Mouse (Mus musculus) MEL (cell line): ENCODE results near the gene Hexim2. TPM values are rescaled to one million over a fixed set of nuclear protein-coding genes. Genes with fewer than 3 reads are reported as not detected.

Source experiments
- DNase-seq: peaks from one replicate; pipeline ENCODE4 v3.0.0; 2011; ENCODE audit warnings: low read depth, low spot score
- H3K27ac ChIP-seq: 2 replicates; pipeline ENCODE4 v1.5.1; 2012; ENCODE audit warnings: low read depth, mild to moderate bottlenecking, control low read depth, low read length, moderate library complexity; ENCODE audit not compliant: control insufficient read depth
- H3K27me3 ChIP-seq, 2 experiments: fragments of 150-350 bp in 1 of 2; sonication (generic) in 1 of 2; 2 replicates each; pipeline ENCODE4 v1.6.1; 2012; ENCODE audit warnings: low read length in 2 of 2, mild to moderate bottlenecking in 2 of 2, improper control_type of control experiment in 1 of 2, moderate library complexity in 1 of 2; ENCODE audit not compliant: insufficient read depth in 2 of 2, control insufficient read depth in 1 of 2
- H3K36me3 ChIP-seq, 2 experiments: 2 replicates each; pipeline ENCODE4 v1.6.1; 2012 to 2014; ENCODE audit warnings: low read length in 2 of 2, improper control_type of control experiment in 1 of 2, inconsistent platforms in 1 of 2, mild to moderate bottlenecking in 1 of 2; ENCODE audit not compliant: insufficient read depth in 2 of 2, control insufficient read depth in 1 of 2
- H3K4me1 ChIP-seq, 2 experiments: fragments of 150-350 bp in 1 of 2; sonication (generic) in 1 of 2; 2 replicates each; pipeline ENCODE4 v1.6.1; 2012; ENCODE audit warnings: low read length in 2 of 2, improper control_type of control experiment in 1 of 2, mild to moderate bottlenecking in 1 of 2; ENCODE audit not compliant: insufficient read depth in 2 of 2, control insufficient read depth in 1 of 2
- H3K4me3 ChIP-seq, 2 experiments: fragments of 150-350 bp in 1 of 2; sonication (generic) in 1 of 2; 2 replicates each; pipeline ENCODE4 v1.5.1; 2012; ENCODE audit warnings: low read depth in 2 of 2, low read length in 2 of 2, mild to moderate bottlenecking in 2 of 2, moderate library complexity in 2 of 2, control low read depth in 1 of 2, improper control_type of control experiment in 1 of 2; ENCODE audit not compliant: control insufficient read depth in 1 of 2, insufficient read depth in 1 of 2
- H3K79me2 ChIP-seq: 2 replicates; pipeline ENCODE4 v1.6.1; 2012; ENCODE audit warnings: mild to moderate bottlenecking, low read length, moderate library complexity; ENCODE audit not compliant: control insufficient read depth, poor library complexity, insufficient read depth
- H3K9ac ChIP-seq: 2 replicates; pipeline ENCODE4 v1.6.1; 2012; ENCODE audit warnings: low read depth, mild to moderate bottlenecking, control low read depth, low read length, moderate library complexity; ENCODE audit not compliant: control insufficient read depth, poor library complexity, severe bottlenecking
- H3K9me3 ChIP-seq: fragments of 150-350 bp; sonication (generic); replicated peaks from 2 replicates; pipeline ENCODE4 v1.6.1; 2012; ENCODE audit warnings: mild to moderate bottlenecking, low read length, improper control_type of control experiment, moderate library complexity; ENCODE audit not compliant: insufficient read depth
- CTCF ChIP-seq, 3 experiments: IDR thresholded peaks in 2 of 3; conservative IDR thresholded peaks in 1 of 3; 2 replicates each; pipeline ENCODE4 v1.5.1; 2011 to 2012; ENCODE audit warnings: low read length in 3 of 3, low read depth in 2 of 3, mild to moderate bottlenecking in 2 of 3, improper control_type of control experiment in 1 of 3, inconsistent platforms in 1 of 3, mixed read lengths in 1 of 3, moderate library complexity in 1 of 3; ENCODE audit not compliant: control insufficient read depth in 1 of 3, insufficient read depth in 1 of 3, poor library complexity in 1 of 3, severe bottlenecking in 1 of 3
- HCFC1 ChIP-seq: IDR thresholded peaks from 2 replicates; pipeline ENCODE4 v1.6.1; 2012; ENCODE audit warnings: low read depth, mild to moderate bottlenecking, inconsistent platforms, low read length, improper control_type of control experiment, moderate library complexity
- KAT2A ChIP-seq: conservative IDR thresholded peaks from 2 replicates; pipeline ENCODE4 v1.6.1; 2012; ENCODE audit warnings: low read depth, low read length, improper control_type of control experiment, inconsistent platforms
- MAFK ChIP-seq: IDR thresholded peaks from 2 replicates; pipeline ENCODE4 v1.6.1; 2011; ENCODE audit warnings: low read depth, mild to moderate bottlenecking, low read length, improper control_type of control experiment, borderline replicate concordance
- MYB ChIP-seq: IDR thresholded peaks from 2 replicates; pipeline ENCODE4 v1.6.1; 2011; ENCODE audit warnings: mild to moderate bottlenecking, low read depth, low read length, improper control_type of control experiment
- MYC ChIP-seq: IDR thresholded peaks from 2 replicates; pipeline ENCODE4 v1.6.1; 2011; ENCODE audit warnings: low read depth, mild to moderate bottlenecking, low read length, improper control_type of control experiment, moderate library complexity
- NELFE ChIP-seq: IDR thresholded peaks from 2 replicates; pipeline ENCODE4 v1.6.1; 2011; ENCODE audit warnings: low read depth, low read length, improper control_type of control experiment
- NRF1 ChIP-seq: IDR thresholded peaks from 2 replicates; pipeline ENCODE4 v1.6.1; 2014; ENCODE audit warnings: low read depth, mild to moderate bottlenecking, inconsistent platforms, low read length, improper control_type of control experiment, moderate library complexity; ENCODE audit not compliant: poor library complexity, insufficient read depth, severe bottlenecking
- POLR2A ChIP-seq, 2 experiments: IDR thresholded peaks; 2 replicates each; pipeline ENCODE4 v1.6.1; 2011 to 2012; ENCODE audit warnings: low read length in 2 of 2, mild to moderate bottlenecking in 2 of 2, control low read depth in 1 of 2, improper control_type of control experiment in 1 of 2, low read depth in 1 of 2, moderate library complexity in 1 of 2; ENCODE audit not compliant: control insufficient read depth in 1 of 2, insufficient read depth in 1 of 2, poor library complexity in 1 of 2
- POLR2AphosphoS2 ChIP-seq: IDR thresholded peaks from 2 replicates; pipeline ENCODE4 v1.6.1; 2011; ENCODE audit warnings: low read length, improper control_type of control experiment
- POLR2AphosphoS5 ChIP-seq: IDR thresholded peaks from 2 replicates; pipeline ENCODE4 v1.6.1; 2012; ENCODE audit warnings: low read depth, borderline replicate concordance, mild to moderate bottlenecking, inconsistent platforms, low read length, moderate library complexity, mixed read lengths
- RAD21 ChIP-seq: IDR thresholded peaks from 2 replicates; pipeline ENCODE4 v1.6.1; 2011; ENCODE audit warnings: mild to moderate bottlenecking, low read depth, low read length, improper control_type of control experiment
- SIN3A ChIP-seq: IDR thresholded peaks from 2 replicates; pipeline ENCODE4 v1.6.1; 2012; ENCODE audit warnings: low read length, improper control_type of control experiment, inconsistent platforms
- TAL1 ChIP-seq: IDR thresholded peaks from 2 replicates; pipeline ENCODE4 v1.6.1; 2012; ENCODE audit warnings: mild to moderate bottlenecking, inconsistent platforms, low read length, moderate library complexity, mixed read lengths
- TBP ChIP-seq: IDR thresholded peaks from 2 replicates; pipeline ENCODE4 v1.8.0; 2011; ENCODE audit warnings: low read depth, low read length, improper control_type of control experiment
- USF2 ChIP-seq, 2 experiments: IDR thresholded peaks; 2 replicates each; pipeline ENCODE4 v1.6.1; 2011 to 2012; ENCODE audit warnings: improper control_type of control experiment in 2 of 2, low read length in 2 of 2, borderline replicate concordance in 1 of 2, inconsistent platforms in 1 of 2, low read depth in 1 of 2, mild to moderate bottlenecking in 1 of 2; ENCODE audit not compliant: insufficient read depth in 1 of 2
- ZC3H11A ChIP-seq: IDR thresholded peaks from 2 replicates; pipeline ENCODE4 v1.6.1; 2012; ENCODE audit warnings: low read depth, mild to moderate bottlenecking, inconsistent platforms, low read length, improper control_type of control experiment
- ZKSCAN1 ChIP-seq: IDR thresholded peaks from 2 replicates; pipeline ENCODE4 v1.6.1; 2012; ENCODE audit warnings: low read depth, mild to moderate bottlenecking, inconsistent platforms, low read length, improper control_type of control experiment, moderate library complexity
- ZNF384 ChIP-seq: IDR thresholded peaks from 2 replicates; pipeline ENCODE4 v1.6.1; 2012; ENCODE audit warnings: low read depth, mild to moderate bottlenecking, inconsistent platforms, low read length, improper control_type of control experiment
- polyA plus RNA-seq, 2 experiments: library from polyadenylated mRNA; stranded (reverse) in 1 of 2; unstranded in 1 of 2; fragments of >175 nt in 1 of 2; fragments of >200 nt in 1 of 2; gene quantifications; 2 replicates each; pipeline versions ENCODE4 v1.2.1 to v1.2.4; 2012; ENCODE audit warnings: low replicate concordance in 2 of 2, low read depth in 1 of 2; ENCODE audit not compliant: insufficient read length in 2 of 2, insufficient read depth in 1 of 2, missing spikeins in 1 of 2
- total RNA-seq: library from RNA; depleted of rRNA; stranded (reverse); fragments of 300-350 nt; gene quantifications from 2 replicates; pipeline ENCODE4 v1.2.3, GENCODE M21; 2012

Gene Hexim2
- total and polyA plus RNA-seq, 3 experiments, result 12.3 to 12.5 TPM; not detected in 1

DNA sequence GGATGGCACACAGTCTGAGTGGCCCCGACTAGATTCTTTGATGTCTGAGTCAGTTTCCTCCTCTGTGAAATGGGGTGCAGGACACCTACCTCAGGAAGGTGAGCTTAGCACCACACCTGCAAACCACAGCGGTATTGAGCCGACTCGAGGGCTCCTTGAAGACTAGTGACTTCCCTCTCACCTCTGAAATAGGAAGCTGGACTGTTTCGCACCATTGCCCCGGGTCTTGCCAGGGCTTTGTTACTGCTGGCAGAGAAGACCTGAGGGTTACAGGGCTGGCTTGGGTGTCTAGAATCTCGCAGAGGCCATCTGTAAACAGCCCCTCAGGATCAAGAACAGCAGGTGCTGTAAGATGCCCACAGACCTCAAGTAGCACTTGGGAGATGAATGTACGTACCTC, 31.9 kb upstream of the Hexim2 start:
- Histone ChIP-seq H3K4me1 (peaks cover 9 to 20% of the 10 kb centered on the region in 2 experiments), H3K79me2 (no peaks in the 10 kb centered on the region; the same call in 1 of the 2 replicates), H3K9ac (no peak overlapping the region), H3K9me3 (no peaks in the 10 kb centered on the region), H3K27me3 (no peaks in the 10 kb centered on the region), H3K36me3 (peaks cover 0 to 9% of the 10 kb centered on the region in 2 experiments; a peak in 2 of 4 replicates), H3K4me3 (no peak overlapping the region), H3K27ac (no peak overlapping the region)
- TF ChIP-seq NRF1, result no peak
- no peak for TF ChIP-seq POLR2AphosphoS2
- TF ChIP-seq TAL1, result no peak
- TF ChIP-seq CTCF (IDR thresholded peaks at IDR 0.05 in 2 of 3, conservative IDR thresholded peaks at IDR 0.05 in 1 of 3; ENCODE audit: control insufficient read depth in 1 of 3, insufficient read depth in 1 of 3, low read depth in 2 of 3, low read length in 3 of 3, poor library complexity in 1 of 3, severe bottlenecking in 1 of 3), result no peak
- TF ChIP-seq MAFK, result no peak
- no peak for TF ChIP-seq HCFC1
- TF ChIP-seq ZKSCAN1, result no peak
- TF ChIP-seq TBP, result no peak
- TF ChIP-seq KAT2A, result no peak
- no peak for TF ChIP-seq ZNF384
- TF ChIP-seq SIN3A, result no peak
- TF ChIP-seq MYB, result no peak
- TF ChIP-seq RAD21, result no peak
- no peak for TF ChIP-seq USF2 (IDR thresholded peaks at IDR 0.05; ENCODE audit: borderline replicate concordance in 1 of 2, insufficient read depth in 1 of 2, low read depth in 1 of 2, low read length in 2 of 2)
- TF ChIP-seq POLR2AphosphoS5, result no peak
- no peak for TF ChIP-seq MYC
- no peak for DNase-seq

DNA sequence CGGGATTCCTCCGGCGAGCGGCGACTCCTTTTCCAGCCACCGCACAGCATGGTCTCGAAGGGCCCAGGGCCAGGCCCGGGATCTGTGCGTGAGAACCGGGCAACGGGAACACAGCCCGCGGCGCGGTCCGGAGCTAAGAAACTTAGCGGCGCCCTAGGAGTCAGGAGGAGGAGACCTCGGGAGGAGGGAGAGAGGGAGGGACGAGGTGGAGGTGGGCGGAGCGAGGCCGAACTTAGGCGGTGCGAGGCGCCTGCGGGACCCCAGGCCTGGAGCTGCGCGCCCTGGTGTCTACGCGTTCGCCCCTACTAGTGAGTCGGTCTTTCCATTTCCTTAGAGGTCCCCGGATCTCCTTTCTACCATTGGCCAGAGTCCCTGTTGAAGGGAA, 30.8 kb upstream of the Hexim2 start, which contains the start of the genes Plcd3 and Acbd4:
Gene Plcd3 (minus strand): TSS at position 178 of the 385 bp plus-strand sequence.
Gene Acbd4 (plus strand): TSS at position 202 of the 385 bp plus-strand sequence.
- peak; percentile 92 for DNase-seq
- Histone ChIP-seq H3K4me1 (peaks cover 9 to 20% of the 10 kb centered on the region in 2 experiments), H3K36me3 (peaks cover 0 to 9% of the 10 kb centered on the region in 2 experiments; a peak in 2 of 4 replicates), H3K27ac (peak within 1 kb of the TSS; percentile 39), H3K79me2 (no peaks in the 10 kb centered on the region; the same call in 1 of the 2 replicates), H3K9me3 (no peaks in the 10 kb centered on the region), H3K9ac (peak within 1 kb of the TSS; percentile 63), H3K27me3 (no peaks in the 10 kb centered on the region), H3K4me3 (peak within 1 kb of the TSS; percentile 55 to 80)
- no peak for TF ChIP-seq ZC3H11A
- TF ChIP-seq NELFE, result peak; percentile 63
- TF ChIP-seq POLR2A (IDR thresholded peaks at IDR 0.05; ENCODE audit: control insufficient read depth in 1 of 2, insufficient read depth in 1 of 2, low read depth in 1 of 2, low read length in 2 of 2, poor library complexity in 1 of 2), result peak; percentile 39 to 62; a peak in 2 of 4 replicates
